Mouse (Mus musculus) heart, embryonic 16.5 days (tissue): ENCODE results near the gene Atp6v0a1. TPM values are rescaled to one million over a fixed set of nuclear protein-coding genes. Genes with fewer than 3 reads are reported as not detected.
A peak's percentile ranks its signal among the peaks of the same experiment; 100 is the strongest.

Experiments used
- ATAC-seq: fragments of 200-750 bp; cut with Nextera tagmentation; replicated peaks from 2 replicates; pipeline ENCODE4 v1.8.0; 2017; ENCODE audit warnings: moderate number of reproducible peaks; ENCODE audit not compliant: insufficient read depth, low FRiP score; ENCODE audit errors: extremely low read depth
- H3K27ac ChIP-seq: fragments of 300-500 bp; sonication (generic); 2 replicates; pipeline ENCODE4 v1.5.1; 2014; ENCODE audit warnings: mild to moderate bottlenecking, low read length, control low read depth, moderate library complexity
- H3K27me3 ChIP-seq: fragments of 300-500 bp; sonication (generic); 2 replicates; pipeline ENCODE4 v1.6.1; 2014; ENCODE audit warnings: low read length, mixed read lengths; ENCODE audit not compliant: control insufficient read depth, insufficient read depth
- H3K36me3 ChIP-seq: fragments of 300-500 bp; sonication (generic); 2 replicates; pipeline ENCODE4 v1.6.1; 2014; ENCODE audit not compliant: control insufficient read depth, insufficient read depth
- H3K4me1 ChIP-seq: fragments of 300-500 bp; sonication (generic); 2 replicates; pipeline ENCODE4 v1.6.1; 2014; ENCODE audit warnings: low read length, mixed read lengths; ENCODE audit not compliant: control insufficient read depth, insufficient read depth
- H3K4me2 ChIP-seq: fragments of 300-500 bp; sonication (generic); 2 replicates; pipeline ENCODE4 v1.6.1; 2014; ENCODE audit warnings: low read depth, mild to moderate bottlenecking, control low read depth, low read length
- H3K4me3 ChIP-seq: fragments of 300-500 bp; sonication (generic); 2 replicates; pipeline ENCODE4 v1.5.1; 2014; ENCODE audit warnings: mild to moderate bottlenecking, control low read depth, low read length
- H3K9ac ChIP-seq: fragments of 300-500 bp; sonication (generic); 2 replicates; pipeline ENCODE4 v1.6.1; 2014; ENCODE audit warnings: low read length, control low read depth
- H3K9me3 ChIP-seq: fragments of 300-500 bp; sonication (generic); replicated peaks from 2 replicates; pipeline ENCODE4 v1.6.1; 2016; ENCODE audit warnings: low read length; ENCODE audit not compliant: control insufficient read depth
- WGBS: fragments of 180-500 bp; shearing (Covaris S2); extraction: QIAGEN DNeasy Blood & Tissue Kit; methylation state at CpG from one replicate; pipeline ENCODE4 v1.1.7; 2014; 5-methylcytosine and 5-hydroxymethylcytosine counted together
- polyA plus RNA-seq: library from polyadenylated mRNA; unstranded; fragments of >200 nt; fragmentation: Nextera tagmentation; extraction: Ambion mirVana; gene quantifications from 2 replicates; pipeline ENCODE4 v1.2.1, GENCODE M21; 2015

Gene Atp6v0a1
- polyA plus RNA-seq, 1 experiment from 2014 or later = 50.7 TPM

- H3K9ac ChIP-seq = no peak overlapping the region
These were observed 70.5 kb downstream of the Atp6v0a1 start for GRCm38 (mm10) chr11:101079746-101080145.

GRCm38 (mm10) chr11:101080421-101080820 lies 71.2 kb downstream of the Atp6v0a1 start:
- WGBS = 70% methylated on average over 5 of the region's 5 CpGs
- no peaks in the 10 kb centered on the region for H3K9me3 ChIP-seq
- no peak overlapping the region for H3K4me2 ChIP-seq
- H3K9ac ChIP-seq = no peak overlapping the region
- no peak for ATAC-seq
- H3K27ac ChIP-seq = no peak overlapping the region
- H3K4me1 ChIP-seq = peaks cover 15% of the 10 kb centered on the region
- H3K36me3 ChIP-seq = peaks cover 5% of the 10 kb centered on the region; the same call in 1 of the 2 replicates
- no peak overlapping the region for H3K4me3 ChIP-seq
- H3K27me3 ChIP-seq = peaks cover 37% of the 10 kb centered on the region

More at GRCm38 (mm10) chr11:101079746-101080145, 70.5 kb downstream of the Atp6v0a1 start:
- Histone ChIP-seq H3K27me3 (peaks cover 37% of the 10 kb centered on the region), H3K4me2 (peak overlapping the region; percentile 48), H3K36me3 (peaks cover 3% of the 10 kb centered on the region; the same call in 1 of the 2 replicates), H3K4me1 (peaks cover 15% of the 10 kb centered on the region), H3K27ac (no peak overlapping the region), H3K9me3 (no peaks in the 10 kb centered on the region), H3K4me3 (peak overlapping the region; percentile 23)
- 6% methylated on average over 27 of the region's 27 CpGs for WGBS
- ATAC-seq = no peak

- ATAC-seq = no peak
- no peaks in the 10 kb centered on the region for H3K9me3 ChIP-seq
- peaks cover 37% of the 10 kb centered on the region for H3K27me3 ChIP-seq
- H3K4me2 ChIP-seq = peak overlapping the region; percentile 97
- H3K9ac ChIP-seq = peak overlapping the region; percentile 75
- 9% methylated on average over 10 of the region's 10 CpGs for WGBS
- peaks cover 23% of the 10 kb centered on the region for H3K4me1 ChIP-seq
- H3K36me3 ChIP-seq = peaks cover 5% of the 10 kb centered on the region; the same call in 1 of the 2 replicates
- peak overlapping the region; percentile 92 for H3K27ac ChIP-seq
- peak overlapping the region; percentile 83 for H3K4me3 ChIP-seq
These were observed 72.4 kb downstream of the Atp6v0a1 start for GRCm38 (mm10) chr11:101081659-101082058.

- peak within 1 kb of the TSS; percentile 92 for H3K27ac ChIP-seq
- ATAC-seq = peak; percentile 88
- peak within 1 kb of the TSS; percentile 97 for H3K4me2 ChIP-seq
- under 1% methylated on average over 51 of the region's 51 CpGs for WGBS
- H3K36me3 ChIP-seq = peaks cover 2% of the 10 kb centered on the region; the same call in 1 of the 2 replicates
- peaks cover 26% of the 10 kb centered on the region for H3K4me1 ChIP-seq
- H3K27me3 ChIP-seq = peaks cover 32% of the 10 kb centered on the region
- H3K9me3 ChIP-seq = no peaks in the 10 kb centered on the region
- H3K4me3 ChIP-seq = peak within 1 kb of the TSS; percentile 83
- peak within 1 kb of the TSS; percentile 90 for H3K9ac ChIP-seq
These were observed 73.2 kb downstream of the Atp6v0a1 start, which contains the start of gene Coasy for GRCm38 (mm10) chr11:101082208-101083082. Gene Coasy (plus strand): TSS chr11:101082565.

GRCm38 (mm10) chr11:101083083-101083697 lies 73.9 kb downstream of the Atp6v0a1 start:
- ATAC-seq = no peak
- peaks cover 2% of the 10 kb centered on the region; the same call in 1 of the 2 replicates for H3K36me3 ChIP-seq
- peak overlapping the region; percentile 90 for H3K9ac ChIP-seq
- peaks cover 26% of the 10 kb centered on the region for H3K27me3 ChIP-seq
- H3K4me3 ChIP-seq = peak overlapping the region; percentile 83
- peaks cover 32% of the 10 kb centered on the region for H3K4me1 ChIP-seq
- peak overlapping the region; percentile 97 for H3K4me2 ChIP-seq
- WGBS = 30% methylated on average over 19 of the region's 19 CpGs
- no peaks in the 10 kb centered on the region for H3K9me3 ChIP-seq
- peak overlapping the region; percentile 92 for H3K27ac ChIP-seq

GRCm38 (mm10) chr11:101084246-101084645 lies 75.0 kb downstream of the Atp6v0a1 start:
- H3K27ac ChIP-seq = no peak overlapping the region
- WGBS = 84% methylated on average over 14 of the region's 14 CpGs
- ATAC-seq = no peak

GRCm38 (mm10) chr11:101084811-101085210 lies 75.6 kb downstream of the Atp6v0a1 start:
- Histone ChIP-seq H3K9ac (no peak overlapping the region), H3K4me2 (no peak overlapping the region), H3K4me3 (no peak overlapping the region), H3K9me3 (no peaks in the 10 kb centered on the region), H3K27me3 (peaks cover 9% of the 10 kb centered on the region), H3K36me3 (peaks cover 11% of the 10 kb centered on the region), H3K27ac (no peak overlapping the region), H3K4me1 (peaks cover 31% of the 10 kb centered on the region)
- WGBS = 90% methylated on average over 12 of the region's 12 CpGs
- no peak for ATAC-seq

More at GRCm38 (mm10) chr11:101084246-101084645, 75.0 kb downstream of the Atp6v0a1 start:
- no peaks in the 10 kb centered on the region for H3K9me3 ChIP-seq
- no peak overlapping the region for H3K9ac ChIP-seq
- peaks cover 5% of the 10 kb centered on the region for H3K36me3 ChIP-seq
- H3K27me3 ChIP-seq = peaks cover 15% of the 10 kb centered on the region
- no peak overlapping the region for H3K4me2 ChIP-seq
- peaks cover 33% of the 10 kb centered on the region for H3K4me1 ChIP-seq
- no peak overlapping the region for H3K4me3 ChIP-seq

- H3K4me2 ChIP-seq = no peak overlapping the region
- no peak for ATAC-seq
- peaks cover 29% of the 10 kb centered on the region for H3K4me1 ChIP-seq
- H3K27me3 ChIP-seq = no peaks in the 10 kb centered on the region
- H3K36me3 ChIP-seq = peaks cover 20% of the 10 kb centered on the region
- H3K4me3 ChIP-seq = no peak overlapping the region
- H3K9me3 ChIP-seq = no peaks in the 10 kb centered on the region
- WGBS = 89% methylated on average over 18 of the region's 18 CpGs
- no peak overlapping the region for H3K27ac ChIP-seq
- peak overlapping the region; percentile 83; the same call in 1 of the 2 replicates for H3K9ac ChIP-seq
These were observed 76.5 kb downstream of the Atp6v0a1 start for GRCm38 (mm10) chr11:101085617-101086322.
